Mouse (Mus musculus): ENCODE results near the gene Rdh5. TPM values are rescaled to one million over a fixed set of nuclear protein-coding genes. Genes with fewer than 3 reads are reported as not detected.
A peak's percentile ranks its signal among the peaks of the same experiment; 100 is the strongest.

Gene Rdh5
- total RNA-seq, 1 experiment from 2014 or later, result 1.3 TPM

GRCm38 (mm10) chr10:128891296-128892094 is 31.2 kb downstream of the Rdh5 start, which contains the start of gene Gdf11:
Gdf11 (minus strand) TSS chr10:128891718.
- ATAC-seq (replicated peaks in 1 of 2; ENCODE audit: insufficient read depth in 1 of 2, low FRiP score in 2 of 2, low TSS enrichment in 1 of 2, low read depth in 1 of 2, poor library complexity in 2 of 2, severe bottlenecking in 2 of 2), result peak; percentile 5 to 27; a peak in 1 of 4 replicates

- ATAC-seq (replicated peaks in 1 of 2; ENCODE audit: insufficient read depth in 1 of 2, low FRiP score in 2 of 2, low TSS enrichment in 1 of 2, low read depth in 1 of 2, poor library complexity in 2 of 2, severe bottlenecking in 2 of 2), result no peak
These were observed 32.0 kb downstream of the Rdh5 start for GRCm38 (mm10) chr10:128890383-128891295.

GRCm38 (mm10) chr10:128889846-128890245 is 32.8 kb downstream of the Rdh5 start:
- no peak for ATAC-seq (replicated peaks in 1 of 2; ENCODE audit: insufficient read depth in 1 of 2, low FRiP score in 2 of 2, low TSS enrichment in 1 of 2, low read depth in 1 of 2, poor library complexity in 2 of 2, severe bottlenecking in 2 of 2)

GRCm38 (mm10) chr10:128888941-128889827 is 33.5 kb downstream of the Rdh5 start:
- ATAC-seq (replicated peaks in 1 of 2; ENCODE audit: insufficient read depth in 1 of 2, low FRiP score in 2 of 2, low TSS enrichment in 1 of 2, low read depth in 1 of 2, poor library complexity in 2 of 2, severe bottlenecking in 2 of 2), result no peak

GRCm38 (mm10) chr10:128882067-128882466 is 40.6 kb downstream of the Rdh5 start:
- ATAC-seq (replicated peaks in 1 of 2; ENCODE audit: insufficient read depth in 1 of 2, low FRiP score in 2 of 2, low TSS enrichment in 1 of 2, low read depth in 1 of 2, poor library complexity in 2 of 2, severe bottlenecking in 2 of 2), result no peak

GRCm38 (mm10) chr10:128878811-128879210 is 43.9 kb downstream of the Rdh5 start:
- ATAC-seq (replicated peaks in 1 of 2; ENCODE audit: insufficient read depth in 1 of 2, low FRiP score in 2 of 2, low TSS enrichment in 1 of 2, low read depth in 1 of 2, poor library complexity in 2 of 2, severe bottlenecking in 2 of 2), result no peak

- ATAC-seq (replicated peaks in 1 of 2; ENCODE audit: insufficient read depth in 1 of 2, low FRiP score in 2 of 2, low TSS enrichment in 1 of 2, low read depth in 1 of 2, poor library complexity in 2 of 2, severe bottlenecking in 2 of 2), result no peak
These were observed 44.4 kb downstream of the Rdh5 start for GRCm38 (mm10) chr10:128878291-128878690.

GRCm38 (mm10) chr10:128870341-128870740 is 52.3 kb downstream of the Rdh5 start:
- ATAC-seq (replicated peaks in 1 of 2; ENCODE audit: insufficient read depth in 1 of 2, low FRiP score in 2 of 2, low TSS enrichment in 1 of 2, low read depth in 1 of 2, poor library complexity in 2 of 2, severe bottlenecking in 2 of 2), result no peak

GRCm38 (mm10) chr10:128866518-128866917 is 56.2 kb downstream of the Rdh5 start:
- no peak for ATAC-seq (replicated peaks in 1 of 2; ENCODE audit: insufficient read depth in 1 of 2, low FRiP score in 2 of 2, low TSS enrichment in 1 of 2, low read depth in 1 of 2, poor library complexity in 2 of 2, severe bottlenecking in 2 of 2)

GRCm38 (mm10) chr10:128866042-128866441 is 56.6 kb downstream of the Rdh5 start:
- no peak for ATAC-seq (replicated peaks in 1 of 2; ENCODE audit: insufficient read depth in 1 of 2, low FRiP score in 2 of 2, low TSS enrichment in 1 of 2, low read depth in 1 of 2, poor library complexity in 2 of 2, severe bottlenecking in 2 of 2)

Other genes with a start within 250 kb of the Rdh5 start
- 7.7 and 8.0 TPM in 2 replicates for gene Suox, start 248.8 kb downstream of the Rdh5 start, total RNA-seq (2017)
- gene Rab5b, start 226.6 kb downstream of the Rdh5 start, total RNA-seq (2017), result 36.4 and 51.5 TPM in 2 replicates
- 1.2 and 1.8 TPM in 2 replicates for gene Pmel, start 218.7 kb downstream of the Rdh5 start, total RNA-seq (2017)
- 72.5 and 89.6 TPM in 2 replicates for gene Cdk2, start 217.9 kb downstream of the Rdh5 start, total RNA-seq (2017)
- gene Dgka, start 178.0 kb downstream of the Rdh5 start, total RNA-seq (2017), result 15.4 and 17.8 TPM in 2 replicates
- 29.2 and 57.2 TPM in 2 replicates for gene Pym1, start 175.0 kb downstream of the Rdh5 start, total RNA-seq (2017)
- gene Mmp19, start 132.0 kb downstream of the Rdh5 start, total RNA-seq (2017), result 1.0 TPM in 1 of 2 replicates, not detected in the other
- gene Dnajc14, start 118.8 kb downstream of the Rdh5 start, total RNA-seq (2017), result 34.6 and 48.0 TPM in 2 replicates
- 4.9 and 6.8 TPM in 2 replicates for gene Tmem198b, start 118.5 kb downstream of the Rdh5 start, total RNA-seq (2017)
- 200 and 239 TPM in 2 replicates for gene Sarnp, start 105.6 kb downstream of the Rdh5 start, total RNA-seq (2017)
- 61.1 and 74.1 TPM in 2 replicates for gene Ormdl2, start 101.2 kb downstream of the Rdh5 start, total RNA-seq (2017)
- 1.8 and 2.7 TPM in 2 replicates for gene Gdf11, start 31.2 kb downstream of the Rdh5 start, total RNA-seq (2017)
- 54.5 and 113 TPM in 2 replicates for gene Cd63, start 21.9 kb downstream of the Rdh5 start, total RNA-seq (2017)
- gene Bloc1s1, start 1.1 kb upstream of the Rdh5 start, total RNA-seq (2017), result 52.2 and 102 TPM in 2 replicates
- not detected in 2 replicates for gene Itga7, start 10.9 kb upstream of the Rdh5 start, total RNA-seq (2017)
- not detected in 2 replicates for gene Mettl7b, start 38.1 kb upstream of the Rdh5 start, total RNA-seq (2017)
- not detected in 2 replicates for gene Olfr9, start 66.5 kb upstream of the Rdh5 start, total RNA-seq (2017)
- not detected in 2 replicates for gene Olfr763, start 87.9 kb upstream of the Rdh5 start, total RNA-seq (2017)
- not detected in 2 replicates for gene Olfr764-ps1, start 117.0 kb upstream of the Rdh5 start, total RNA-seq (2017)
- not detected in 2 replicates for gene Olfr765, start 127.1 kb upstream of the Rdh5 start, total RNA-seq (2017)
- gene Olfr766-ps1, start 146.1 kb upstream of the Rdh5 start, total RNA-seq (2017), result not detected in 2 replicates
- gene Olfr767, start 160.0 kb upstream of the Rdh5 start, total RNA-seq (2017), result not detected in 2 replicates
- not detected in 2 replicates for gene Olfr768, start 176.5 kb upstream of the Rdh5 start, total RNA-seq (2017)
- gene Olfr769, start 195.0 kb upstream of the Rdh5 start, total RNA-seq (2017), result not detected in 2 replicates
- gene Olfr770, start 216.1 kb upstream of the Rdh5 start, total RNA-seq (2017), result not detected in 2 replicates
- gene Olfr771, start 241.9 kb upstream of the Rdh5 start, total RNA-seq (2017), result not detected in 2 replicates